Mouse (Mus musculus) ES-Bruce4 (cell line): Measurements from ENCODE around the gene Ttc12.

Experiments used
- CTCF ChIP-seq: IDR thresholded peaks from one replicate; pipeline ENCODE4 v1.8.1; 2011; ENCODE audit warnings: low read depth, low read length
- EP300 ChIP-seq: IDR thresholded peaks from 2 replicates; pipeline ENCODE4 v1.6.1; 2011; ENCODE audit warnings: low read depth, low read length; ENCODE audit not compliant: insufficient read depth

- no peak for TF ChIP-seq CTCF
- no peak for TF ChIP-seq EP300
Measured at GRCm38 (mm10) chr9:49396006-49396405, 90.0 kb downstream of the Ttc12 start.
